Mouse (Mus musculus) intestine, embryonic 15.5 days (tissue): ENCODE results near the gene Carmil3. TPM values are rescaled to one million over a fixed set of nuclear protein-coding genes. Genes with fewer than 3 reads are reported as not detected.

Experiments used
- ATAC-seq: fragments of 200-750 bp; cut with Nextera tagmentation; 2 replicates; pipeline ENCODE4 v1.8.0; 2017; ENCODE audit warnings: moderate TSS enrichment, moderate library complexity
- H3K27ac ChIP-seq: fragments of 300-500 bp; sonication (generic); 2 replicates; pipeline ENCODE4 v1.5.1; 2015; ENCODE audit warnings: mild to moderate bottlenecking, inconsistent platforms
- H3K27me3 ChIP-seq: fragments of 300-500 bp; sonication (generic); replicated peaks from 2 replicates; pipeline ENCODE4 v1.6.1; 2015; ENCODE audit warnings: inconsistent platforms
- H3K36me3 ChIP-seq: fragments of 300-500 bp; sonication (generic); 2 replicates; pipeline ENCODE4 v1.6.1; 2015; ENCODE audit warnings: inconsistent platforms
- H3K4me1 ChIP-seq: fragments of 300-500 bp; sonication (generic); replicated peaks from 2 replicates; pipeline ENCODE4 v1.6.1; 2015; ENCODE audit warnings: inconsistent platforms
- H3K4me2 ChIP-seq: fragments of 300-500 bp; sonication (generic); replicated peaks from 2 replicates; pipeline ENCODE4 v1.6.1; 2015; ENCODE audit warnings: mild to moderate bottlenecking, inconsistent platforms
- H3K4me3 ChIP-seq: fragments of 300-500 bp; sonication (generic); replicated peaks from 2 replicates; pipeline ENCODE4 v1.5.1; 2015; ENCODE audit warnings: inconsistent platforms
- H3K9ac ChIP-seq: fragments of 300-500 bp; sonication (generic); 2 replicates; pipeline ENCODE4 v1.6.1; 2015; ENCODE audit warnings: inconsistent platforms
- H3K9me3 ChIP-seq: fragments of 300-500 bp; sonication (generic); 2 replicates; pipeline ENCODE4 v1.6.1; 2016; ENCODE audit warnings: inconsistent platforms
- WGBS: fragments of 180-500 bp; shearing (Covaris S2); methylation state at CpG from one replicate; pipeline ENCODE4 v1.1.7; 2015; 5-methylcytosine and 5-hydroxymethylcytosine counted together
- polyA plus RNA-seq: library from polyadenylated mRNA; unstranded; fragments of >200 nt; fragmentation: Nextera tagmentation; extraction: Ambion mirVana; gene quantifications from 2 replicates; pipeline ENCODE4 v1.2.1, GENCODE M21; 2015

The Carmil3 gene
- 2.2 and 2.4 TPM in 2 replicates for polyA plus RNA-seq

DNA sequence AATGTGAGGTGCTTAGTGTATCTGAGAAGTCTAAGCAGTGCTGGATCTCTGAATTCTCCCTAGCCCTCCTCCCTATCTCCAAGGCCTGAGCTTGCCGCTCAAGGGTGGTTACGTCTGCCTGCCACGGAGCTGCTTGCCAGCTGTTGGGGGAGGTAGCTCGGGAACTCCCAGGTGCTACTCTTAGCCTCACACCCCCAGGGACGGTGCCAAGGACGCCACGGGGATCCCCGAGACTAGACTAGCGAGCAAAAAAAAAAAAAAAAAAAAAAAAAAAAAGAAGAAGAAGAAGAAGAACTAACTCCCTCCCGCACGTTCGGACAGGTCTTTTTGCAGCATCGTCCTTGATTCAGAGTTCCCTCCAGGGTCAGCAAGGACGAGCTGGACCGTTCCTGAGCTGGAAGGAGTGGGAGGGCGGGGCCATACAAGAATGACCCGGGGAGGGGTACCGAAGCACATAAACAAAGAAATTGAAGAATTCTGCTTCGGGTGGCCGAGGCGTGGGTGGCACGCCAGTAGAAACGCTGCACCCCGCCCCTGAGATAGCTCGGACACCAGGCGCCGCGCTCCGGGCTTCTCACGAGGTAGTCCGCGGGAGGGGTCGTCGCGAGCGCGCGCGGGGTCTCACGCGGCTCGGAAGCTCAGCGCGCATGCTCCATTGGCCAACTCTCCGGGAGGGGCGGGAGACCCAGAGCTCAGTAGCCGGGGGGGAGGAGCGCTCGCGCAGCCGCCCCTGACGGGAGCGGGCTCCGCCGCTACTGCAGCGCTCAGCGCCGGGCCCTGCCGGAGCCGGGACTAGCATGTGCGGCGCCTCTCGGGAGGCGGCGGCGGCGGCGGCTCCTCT is at the start of gene Carmil3:
Gene Carmil3 (plus strand): TSS at position 291 of the 841 bp plus-strand sequence.
- H3K27ac ChIP-seq, result peak within 1 kb of the TSS; percentile 60
- WGBS, result 1% methylated on average over 65 of the region's 68 CpGs
- no peaks in the 10 kb centered on the region for H3K9me3 ChIP-seq
- peak within 1 kb of the TSS; percentile 100 for H3K4me2 ChIP-seq
- peak within 1 kb of the TSS; percentile 76 for H3K4me3 ChIP-seq
- H3K27me3 ChIP-seq, result no peaks in the 10 kb centered on the region
- H3K4me1 ChIP-seq, result peaks cover 7% of the 10 kb centered on the region; the same call in 1 of the 2 replicates
- H3K36me3 ChIP-seq, result peaks cover 14% of the 10 kb centered on the region; the same call in 1 of the 2 replicates
- ATAC-seq, result peak; percentile 85
- peak within 1 kb of the TSS; percentile 59 for H3K9ac ChIP-seq

DNA sequence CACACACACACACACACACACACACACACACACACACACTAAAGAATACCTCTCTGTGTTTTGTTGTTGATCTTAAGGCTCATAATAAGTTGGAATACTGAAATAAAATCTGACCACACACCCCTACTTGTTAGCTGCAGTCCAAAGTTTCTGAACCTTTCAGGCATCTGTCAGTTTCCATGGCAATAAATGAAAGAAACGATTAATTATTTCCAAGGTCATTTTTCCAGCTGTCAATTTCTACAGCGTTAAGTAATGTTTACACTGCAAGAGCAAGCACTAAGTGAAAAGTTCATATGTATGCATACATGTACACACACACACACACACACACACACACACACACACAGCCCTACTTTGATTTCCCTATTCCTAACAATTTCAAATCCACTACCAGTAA is 32.8 kb upstream of the Carmil3 start:
- Histone ChIP-seq H3K36me3 (no peaks in the 10 kb centered on the region), H3K4me1 (0 out of 2 replicates have a peak, but pooled peaks cover 2% of the 10 kb centered on the region), H3K27ac (no peak overlapping the region), H3K9me3 (no peaks in the 10 kb centered on the region), H3K27me3 (no peaks in the 10 kb centered on the region), H3K4me3 (no peak overlapping the region), H3K4me2 (no peak overlapping the region), H3K9ac (no peak overlapping the region)
- 52% methylated on average over 2 of the region's 2 CpGs for WGBS
- no peak for ATAC-seq

DNA sequence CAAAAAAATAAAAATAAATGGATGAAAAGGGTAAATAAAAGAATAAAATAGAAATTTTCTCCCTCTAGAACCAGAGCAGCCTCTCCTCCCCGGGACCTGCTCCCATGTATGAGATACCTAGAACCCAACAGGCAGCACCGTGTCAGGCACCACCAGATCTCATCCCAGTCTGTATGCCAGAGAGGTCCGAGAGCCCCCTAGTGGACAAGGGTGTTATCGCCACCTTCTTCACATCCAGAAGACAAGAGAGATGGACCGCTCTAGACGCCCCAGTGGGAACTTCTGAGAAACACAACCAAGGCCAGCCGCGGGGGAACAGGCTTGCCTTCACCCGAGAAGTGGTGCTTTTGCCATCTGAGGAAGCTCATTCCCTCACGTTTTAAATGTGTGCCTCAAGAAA is 32.2 kb upstream of the Carmil3 start:
- H3K4me3 ChIP-seq, result no peak overlapping the region
- H3K27me3 ChIP-seq, result no peaks in the 10 kb centered on the region
- H3K4me1 ChIP-seq, result 0 out of 2 replicates have a peak, but pooled peaks cover 2% of the 10 kb centered on the region
- ATAC-seq, result no peak
- H3K4me2 ChIP-seq, result no peak overlapping the region
- whole genome bisulfite sequencing, result 24% methylated on average over 10 of the region's 10 CpGs
- H3K27ac ChIP-seq, result no peak overlapping the region
- no peaks in the 10 kb centered on the region for H3K9me3 ChIP-seq
- no peaks in the 10 kb centered on the region for H3K36me3 ChIP-seq
- H3K9ac ChIP-seq, result no peak overlapping the region

DNA sequence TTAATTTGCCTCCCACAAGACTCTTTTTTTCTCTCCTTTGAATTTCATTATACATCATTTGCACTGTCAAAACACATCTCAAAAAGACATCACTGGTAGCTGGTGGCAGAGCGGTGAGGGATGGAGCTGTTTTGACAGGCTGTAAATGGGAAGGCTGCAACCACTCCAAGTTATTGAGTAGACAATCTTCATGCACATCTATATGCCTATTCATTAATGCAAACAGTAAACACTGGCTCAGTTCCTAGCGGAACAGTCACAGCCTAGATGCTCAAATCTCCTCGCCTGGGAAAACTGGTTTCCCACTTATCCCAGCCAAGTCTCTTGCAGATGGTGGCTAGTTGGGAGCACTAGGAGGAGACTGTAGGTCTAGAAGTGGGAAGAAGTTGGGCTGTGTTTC is 31.7 kb upstream of the Carmil3 start:
- Histone ChIP-seq H3K4me2 (no peak overlapping the region), H3K9ac (no peak overlapping the region), H3K27ac (no peak overlapping the region), H3K27me3 (no peaks in the 10 kb centered on the region), H3K4me1 (0 out of 2 replicates have a peak, but pooled peaks cover 2% of the 10 kb centered on the region), H3K4me3 (no peak overlapping the region), H3K36me3 (no peaks in the 10 kb centered on the region), H3K9me3 (no peaks in the 10 kb centered on the region)
- 77% methylated on average over 3 of the region's 3 CpGs for WGBS
- ATAC-seq, result no peak

DNA sequence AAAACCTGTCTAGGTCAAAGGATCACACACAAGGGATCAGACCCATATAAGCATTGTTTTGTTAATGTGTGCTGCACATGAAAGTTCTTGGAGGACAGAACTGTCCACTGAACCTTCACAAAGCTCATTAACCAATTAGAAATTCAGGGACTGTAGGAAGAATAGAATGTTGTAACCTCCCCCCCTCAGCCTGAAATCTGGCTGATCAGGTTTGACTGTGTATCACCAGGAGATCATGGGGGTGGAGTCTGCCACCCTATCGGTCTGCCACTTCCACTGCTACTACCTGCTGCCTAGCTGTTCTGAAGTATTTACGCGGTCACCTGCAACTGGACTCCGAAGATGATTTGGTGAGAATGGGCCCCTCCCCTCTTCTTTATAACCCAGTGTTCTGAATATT is 30.7 kb upstream of the Carmil3 start:
- Histone ChIP-seq H3K27me3 (no peaks in the 10 kb centered on the region), H3K4me3 (no peak overlapping the region), H3K27ac (no peak overlapping the region), H3K36me3 (no peaks in the 10 kb centered on the region), H3K4me2 (peak overlapping the region; percentile 33), H3K9me3 (no peaks in the 10 kb centered on the region), H3K9ac (no peak overlapping the region), H3K4me1 (0 out of 2 replicates have a peak, but pooled peaks cover 2% of the 10 kb centered on the region)
- WGBS, result 56% methylated on average over 4 of the region's 4 CpGs
- peak; percentile 72 for ATAC-seq

DNA sequence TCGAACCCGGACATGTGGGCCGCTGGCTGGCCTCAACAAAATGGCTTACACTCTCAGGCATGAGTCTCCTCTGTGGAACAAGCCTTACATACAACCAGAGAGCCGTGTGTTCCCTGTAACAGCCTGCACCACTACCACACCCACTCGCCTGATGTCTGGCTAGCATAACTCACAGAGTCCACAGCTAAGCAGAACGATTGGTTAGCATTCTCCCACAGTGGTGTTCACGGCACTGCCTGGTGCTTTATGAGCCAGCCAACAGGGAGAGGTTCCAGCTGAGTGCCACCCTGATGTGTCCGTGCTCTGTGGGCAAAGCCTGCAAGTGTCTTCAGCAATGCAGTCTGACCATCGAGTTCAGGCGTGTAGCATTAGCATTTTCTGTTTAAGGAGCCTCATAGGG is 30.2 kb upstream of the Carmil3 start:
- ATAC-seq, result peak; percentile 83
- Histone ChIP-seq H3K9ac (no peak overlapping the region), H3K9me3 (no peaks in the 10 kb centered on the region), H3K27ac (no peak overlapping the region), H3K4me1 (0 out of 2 replicates have a peak, but pooled peaks cover 2% of the 10 kb centered on the region), H3K27me3 (no peaks in the 10 kb centered on the region), H3K36me3 (no peaks in the 10 kb centered on the region), H3K4me2 (peak overlapping the region; percentile 33), H3K4me3 (no peak overlapping the region)
- WGBS, result 60% methylated on average over 10 of the region's 10 CpGs

DNA sequence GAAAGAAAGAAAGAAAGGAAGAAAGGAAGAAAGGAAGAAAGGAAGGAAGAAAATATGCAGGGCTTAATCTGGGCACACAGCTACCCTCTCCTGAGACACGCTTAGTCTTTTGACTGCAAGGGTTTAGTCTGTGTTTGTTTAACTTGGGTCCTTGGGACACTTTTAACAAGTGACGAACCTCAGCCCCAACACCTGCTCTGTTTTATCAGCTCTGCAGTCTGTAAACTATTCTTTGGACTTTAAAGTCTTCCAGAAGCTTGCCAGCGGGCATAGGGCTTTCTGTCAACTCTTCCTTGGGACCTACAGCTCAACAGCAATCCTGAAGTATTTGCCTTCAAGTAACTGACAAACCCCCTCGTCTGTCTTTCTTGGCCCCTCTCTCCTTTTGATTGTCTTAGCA is 28.7 kb upstream of the Carmil3 start:
- ATAC-seq, result peak; percentile 48; the same call in 1 of the 2 replicates
- no peaks in the 10 kb centered on the region for H3K36me3 ChIP-seq

DNA sequence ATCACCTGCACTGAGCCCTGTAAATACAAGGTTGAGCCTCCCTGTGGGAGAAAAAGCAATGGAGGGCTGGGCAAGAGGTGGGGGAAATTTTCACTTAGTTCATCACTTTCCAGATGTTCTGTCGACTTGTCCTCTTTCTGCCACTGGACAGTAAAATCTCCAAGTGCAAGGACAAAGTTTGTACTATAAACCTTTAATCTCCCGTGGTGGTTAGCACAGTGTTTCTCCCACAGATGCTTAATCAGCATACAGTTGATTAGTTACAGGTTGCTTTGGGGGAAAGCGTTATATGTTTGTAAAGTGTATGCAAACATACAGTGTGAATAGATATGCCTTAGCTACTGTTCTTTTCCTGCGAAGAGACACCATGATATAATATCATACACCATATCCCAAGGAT is 24.0 kb upstream of the Carmil3 start:
- H3K9me3 ChIP-seq, result no peaks in the 10 kb centered on the region
- ATAC-seq, result no peak
- H3K4me3 ChIP-seq, result no peak overlapping the region
- H3K36me3 ChIP-seq, result no peaks in the 10 kb centered on the region
- H3K9ac ChIP-seq, result no peak overlapping the region
- H3K27me3 ChIP-seq, result no peaks in the 10 kb centered on the region
- H3K4me2 ChIP-seq, result no peak overlapping the region
- 71% methylated on average over 4 of the region's 4 CpGs for WGBS
- H3K4me1 ChIP-seq, result no peaks in the 10 kb centered on the region
- H3K27ac ChIP-seq, result no peak overlapping the region

More for the DNA sequence above, 28.7 kb upstream of the Carmil3 start:
- Histone ChIP-seq H3K9ac (no peak overlapping the region), H3K4me1 (0 out of 2 replicates have a peak, but pooled peaks cover 2% of the 10 kb centered on the region), H3K4me2 (no peak overlapping the region), H3K27ac (no peak overlapping the region), H3K9me3 (no peaks in the 10 kb centered on the region), H3K27me3 (no peaks in the 10 kb centered on the region), H3K4me3 (no peak overlapping the region)
- 22% methylated on average over 4 of the region's 4 CpGs for WGBS

DNA sequence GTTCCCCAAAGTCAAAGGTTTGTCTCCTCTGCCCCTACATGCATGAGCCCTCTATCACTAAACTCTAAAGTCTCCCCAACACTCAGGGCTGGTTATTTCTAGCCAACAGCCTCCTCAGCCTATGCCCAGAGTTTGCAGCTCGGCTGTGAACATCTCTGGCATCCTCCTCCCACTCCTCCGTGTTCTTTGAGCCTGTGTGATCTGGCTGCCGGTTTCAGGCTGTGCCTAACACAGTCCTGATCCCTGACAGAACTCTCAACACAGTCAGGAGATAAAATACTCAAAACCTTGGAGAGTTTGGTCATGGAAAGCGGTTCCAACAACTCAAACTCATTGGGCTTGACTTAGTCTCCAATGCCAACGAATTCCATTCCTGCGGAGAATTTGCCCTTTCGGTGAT is 23.3 kb upstream of the Carmil3 start:
- no peak for ATAC-seq
- WGBS, result 67% methylated on average over 7 of the region's 7 CpGs
- Histone ChIP-seq H3K36me3 (no peaks in the 10 kb centered on the region), H3K4me2 (no peak overlapping the region), H3K27ac (no peak overlapping the region), H3K27me3 (no peaks in the 10 kb centered on the region), H3K4me1 (no peaks in the 10 kb centered on the region), H3K9me3 (no peaks in the 10 kb centered on the region), H3K9ac (no peak overlapping the region), H3K4me3 (no peak overlapping the region)

DNA sequence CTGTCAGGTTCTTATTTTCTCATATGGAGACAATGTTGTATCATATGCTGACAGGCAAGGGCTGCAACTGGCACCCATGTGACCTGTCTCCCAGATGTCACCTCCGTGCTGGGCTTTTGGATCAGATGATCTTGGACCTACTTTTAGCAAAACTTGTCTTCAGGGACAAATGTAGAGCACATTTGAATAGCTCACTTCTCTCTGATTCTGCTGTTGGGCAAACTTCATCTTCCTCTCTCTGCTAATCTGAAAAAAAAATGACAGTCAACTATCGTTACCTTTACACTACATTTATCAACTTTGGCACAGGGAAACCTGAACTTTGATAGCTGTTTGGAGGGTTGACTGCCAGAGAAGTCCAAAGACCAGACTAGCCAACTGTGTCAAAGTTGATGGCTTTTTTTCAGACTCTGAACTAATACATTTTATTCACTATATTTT is 22.1 kb upstream of the Carmil3 start:
- peak; percentile 42; the same call in 1 of the 2 replicates for ATAC-seq
- Histone ChIP-seq H3K4me2 (no peak overlapping the region), H3K4me1 (no peaks in the 10 kb centered on the region), H3K4me3 (no peak overlapping the region), H3K36me3 (no peaks in the 10 kb centered on the region), H3K9ac (no peak overlapping the region), H3K27ac (0 out of 2 replicates have a peak overlapping the region, but pooled peaks have one; percentile 63), H3K27me3 (no peaks in the 10 kb centered on the region), H3K9me3 (no peaks in the 10 kb centered on the region)
- WGBS, result 70% methylated on average over 2 of the region's 2 CpGs

DNA sequence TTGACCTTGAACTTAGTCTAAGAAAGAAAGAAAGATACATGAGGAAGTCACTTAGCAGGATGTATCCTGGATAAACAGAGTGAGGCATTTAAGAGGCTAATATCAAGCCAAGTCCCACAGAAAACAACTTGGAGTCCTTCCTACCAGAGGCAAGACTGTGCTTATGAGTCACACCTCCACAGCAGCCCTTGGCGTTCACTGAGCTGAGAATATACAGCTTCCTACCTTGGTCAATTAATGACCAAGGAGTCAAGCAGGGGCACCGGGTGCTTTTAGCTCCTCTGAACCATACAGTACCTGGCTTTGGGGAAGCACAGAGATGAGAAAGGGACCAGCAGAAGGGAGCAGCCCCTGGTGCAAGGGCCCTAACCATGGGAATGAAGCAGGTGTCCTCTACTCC is 21.4 kb upstream of the Carmil3 start:
- ATAC-seq, result peak; percentile 76
- no peaks in the 10 kb centered on the region for H3K4me1 ChIP-seq
- no peak overlapping the region for H3K4me3 ChIP-seq
- no peak overlapping the region for H3K4me2 ChIP-seq
- WGBS, result 45% methylated on average over 2 of the region's 2 CpGs
- H3K9me3 ChIP-seq, result no peaks in the 10 kb centered on the region
- peak overlapping the region; percentile 63; the same call in 1 of the 2 replicates for H3K27ac ChIP-seq
- H3K9ac ChIP-seq, result no peak overlapping the region
- H3K36me3 ChIP-seq, result no peaks in the 10 kb centered on the region
- H3K27me3 ChIP-seq, result no peaks in the 10 kb centered on the region

DNA sequence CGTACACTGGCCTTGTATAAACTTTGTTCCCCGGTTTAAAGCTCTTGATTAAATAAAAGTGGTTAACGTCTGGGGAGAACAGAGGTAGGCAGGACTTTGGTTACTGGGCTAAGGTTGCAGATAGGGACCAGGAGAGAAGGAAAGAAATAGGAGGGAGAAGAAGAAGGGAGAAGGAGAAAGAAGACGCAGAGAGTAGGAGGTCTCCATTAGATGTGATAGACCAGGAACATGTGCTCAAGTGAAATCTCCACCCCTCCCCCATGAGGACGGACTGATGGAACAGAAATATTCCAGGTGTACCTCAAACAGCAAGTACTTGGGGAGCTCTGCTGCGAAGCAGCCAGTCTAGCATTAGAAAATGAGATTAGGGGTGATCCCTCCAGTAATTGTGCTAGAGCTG is 20.6 kb upstream of the Carmil3 start:
- H3K4me2 ChIP-seq, result no peak overlapping the region
- H3K9ac ChIP-seq, result no peak overlapping the region
- WGBS, result 47% methylated on average over 6 of the region's 6 CpGs
- no peaks in the 10 kb centered on the region for H3K36me3 ChIP-seq
- H3K27me3 ChIP-seq, result no peaks in the 10 kb centered on the region
- no peaks in the 10 kb centered on the region for H3K9me3 ChIP-seq
- no peaks in the 10 kb centered on the region for H3K4me1 ChIP-seq
- no peak overlapping the region for H3K4me3 ChIP-seq
- peak; percentile 42 for ATAC-seq
- H3K27ac ChIP-seq, result peak overlapping the region; percentile 42; the same call in 1 of the 2 replicates
